Mouse (Mus musculus) hindbrain, postnatal 0 days (tissue): Measurements from ENCODE around the gene Zfp148. TPM values are rescaled to one million over a fixed set of nuclear protein-coding genes. Genes with fewer than 3 reads are reported as not detected.
A peak's percentile ranks its signal among the peaks of the same experiment; 100 is the strongest.

Experiments
- ATAC-seq: fragments of 200-750 bp; cut with Nextera tagmentation; 2 replicates; pipeline ENCODE4 v1.8.0; 2017; ENCODE audit warnings: mild to moderate bottlenecking, moderate TSS enrichment, moderate library complexity
- DNase-seq: peaks from one replicate; pipeline ENCODE4 v3.0.0-alpha.2; 2015; ENCODE audit warnings: low spot score
- H3K27ac ChIP-seq: fragments of 300-500 bp; sonication (generic); 2 replicates; pipeline ENCODE4 v1.5.1; 2014; ENCODE audit warnings: mild to moderate bottlenecking
- H3K27me3 ChIP-seq: fragments of 300-500 bp; sonication (generic); 2 replicates; pipeline ENCODE4 v1.6.1; 2014; ENCODE audit warnings: low read length, mixed read lengths; ENCODE audit not compliant: insufficient read depth
- H3K36me3 ChIP-seq: fragments of 300-500 bp; sonication (generic); 2 replicates; pipeline ENCODE4 v1.6.1; 2014; ENCODE audit warnings: low read length, mixed read lengths; ENCODE audit not compliant: insufficient read depth
- H3K4me1 ChIP-seq: fragments of 300-500 bp; sonication (generic); 2 replicates; pipeline ENCODE4 v1.6.1; 2014; ENCODE audit warnings: antibody characterized with exemption, low read length, mixed read lengths; ENCODE audit not compliant: insufficient read depth
- H3K4me2 ChIP-seq: fragments of 300-500 bp; sonication (generic); 2 replicates; pipeline ENCODE4 v1.6.1; 2014; ENCODE audit warnings: low read depth, mild to moderate bottlenecking, low read length, moderate library complexity, mixed read lengths
- H3K4me3 ChIP-seq: fragments of 300-500 bp; sonication (generic); 2 replicates; pipeline ENCODE4 v1.5.1; 2014; ENCODE audit warnings: low read length
- H3K9ac ChIP-seq: fragments of 300-500 bp; sonication (generic); replicated peaks from 2 replicates; pipeline ENCODE4 v1.6.1; 2014; ENCODE audit warnings: mild to moderate bottlenecking, low read length, moderate library complexity, mixed read lengths
- H3K9me3 ChIP-seq: fragments of 300-500 bp; sonication (generic); 2 replicates; pipeline ENCODE4 v1.6.1; 2016; ENCODE audit warnings: low read length, mixed read lengths
- CTCF ChIP-seq: IDR thresholded peaks from 2 replicates; pipeline ENCODE4 v1.5.1; 2016; ENCODE audit warnings: antibody characterized with exemption, control low read depth, low read depth
- WGBS: fragments of 180-500 bp; shearing (Covaris S2); extraction: QIAGEN DNeasy Blood & Tissue Kit; methylation state at CpG from one replicate; pipeline ENCODE4 v1.1.7; 2014; 5-methylcytosine and 5-hydroxymethylcytosine counted together
- polyA plus RNA-seq: library from polyadenylated mRNA; unstranded; fragments of >200 nt; fragmentation: Nextera tagmentation; extraction: Ambion mirVana; gene quantifications from 2 replicates; pipeline ENCODE4 v1.2.1, GENCODE M21; 2015
- total RNA-seq: library from RNA; depleted of rRNA; stranded (reverse); fragments of >200 nt; gene quantifications from 2 replicates; pipeline ENCODE4 v1.2.3, GENCODE M21; 2014

The Zfp148 gene
- total and polyA plus RNA-seq, 2 experiments from 2014 or later, result 33.6 to 44.4 TPM

GRCm38 (mm10) chr16:33469973-33470372 is 89.3 kb downstream of the Zfp148 start:
- Histone ChIP-seq H3K4me1 (peaks cover 3% of the 10 kb centered on the region; the same call in 1 of the 2 replicates), H3K27me3 (no peaks in the 10 kb centered on the region), H3K9me3 (no peaks in the 10 kb centered on the region), H3K36me3 (0 out of 2 replicates have a peak, but pooled peaks cover 5% of the 10 kb centered on the region), H3K9ac (no peak overlapping the region), H3K4me2 (no peak overlapping the region), H3K27ac (no peak overlapping the region), H3K4me3 (no peak overlapping the region)
- DNase-seq, result no peak
- TF ChIP-seq CTCF, result no peak
- ATAC-seq, result no peak

DNA sequence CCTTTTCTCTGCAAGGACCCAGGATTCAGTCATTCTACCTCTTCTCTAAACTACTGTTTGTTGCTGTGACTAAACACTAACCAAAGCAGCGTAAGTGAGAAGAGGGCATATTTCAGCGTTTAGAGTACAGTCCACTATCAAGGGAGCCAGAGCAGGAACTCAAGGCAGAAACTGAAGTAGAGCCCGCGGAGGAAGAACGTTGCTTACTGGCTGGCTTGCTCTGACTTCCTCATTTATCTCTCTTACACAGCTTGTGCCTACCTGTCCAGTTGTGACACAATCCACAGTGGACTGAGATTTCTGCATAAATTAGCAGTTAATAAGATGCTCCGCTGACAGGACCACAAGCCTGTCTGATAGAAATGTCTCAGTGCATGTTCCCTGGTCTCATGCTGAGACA is 93.7 kb downstream of the Zfp148 start:
- TF ChIP-seq CTCF, result no peak
- no peak overlapping the region for H3K4me2 ChIP-seq
- 83% methylated on average over 6 of the region's 6 CpGs for WGBS
- ATAC-seq (no peak), DNase-seq (no peak)
- H3K4me1 ChIP-seq, result no peaks in the 10 kb centered on the region
- H3K36me3 ChIP-seq, result peaks cover 11% of the 10 kb centered on the region; the same call in 1 of the 2 replicates
- H3K9ac ChIP-seq, result no peak overlapping the region
- no peaks in the 10 kb centered on the region for H3K27me3 ChIP-seq
- no peaks in the 10 kb centered on the region for H3K9me3 ChIP-seq
- H3K27ac ChIP-seq, result no peak overlapping the region
- no peak overlapping the region for H3K4me3 ChIP-seq

DNA sequence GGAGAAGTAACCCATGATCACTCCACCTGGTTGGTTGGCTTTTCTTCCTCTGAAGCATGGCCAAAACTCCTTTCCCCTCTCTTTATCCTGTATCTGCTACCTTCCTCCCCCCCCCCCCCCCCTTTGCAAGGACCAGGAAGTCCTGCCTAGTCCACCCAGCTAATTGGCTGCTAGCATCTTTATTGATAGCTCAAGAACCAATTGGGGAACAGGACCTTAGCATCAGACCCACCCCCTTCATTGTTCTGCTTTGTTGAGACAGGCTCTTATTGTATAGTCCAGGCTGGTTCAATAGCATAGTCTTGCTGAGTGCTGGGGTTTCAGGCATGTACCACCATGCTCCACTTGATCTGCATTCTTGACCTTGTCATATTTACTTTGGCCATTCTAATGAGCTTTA is 99.3 kb downstream of the Zfp148 start:
- Histone ChIP-seq H3K36me3 (peaks cover 7% of the 10 kb centered on the region; the same call in 1 of the 2 replicates), H3K9ac (no peak overlapping the region), H3K4me3 (no peak overlapping the region), H3K27me3 (no peaks in the 10 kb centered on the region), H3K9me3 (no peaks in the 10 kb centered on the region), H3K27ac (no peak overlapping the region), H3K4me1 (no peaks in the 10 kb centered on the region), H3K4me2 (no peak overlapping the region)
- no peak for TF ChIP-seq CTCF
- no peak for ATAC-seq
- no peak for DNase-seq

- H3K27me3 ChIP-seq, result no peaks in the 10 kb centered on the region
- no peaks in the 10 kb centered on the region; the same call in 1 of the 2 replicates for H3K36me3 ChIP-seq
- no peak overlapping the region for H3K4me3 ChIP-seq
- H3K27ac ChIP-seq, result no peak overlapping the region
- WGBS, result 95% methylated on average over 2 of the region's 2 CpGs
- DNase-seq (peak; percentile 28), ATAC-seq (no peak)
- peak; percentile 60 for TF ChIP-seq CTCF
- no peaks in the 10 kb centered on the region for H3K4me1 ChIP-seq
- H3K9ac ChIP-seq, result no peak overlapping the region
- no peak overlapping the region for H3K4me2 ChIP-seq
- H3K9me3 ChIP-seq, result no peaks in the 10 kb centered on the region
Measured at GRCm38 (mm10) chr16:33481148-33481547, 100.5 kb downstream of the Zfp148 start.

GRCm38 (mm10) chr16:33482309-33482708 is 101.7 kb downstream of the Zfp148 start:
- H3K4me1 ChIP-seq, result no peaks in the 10 kb centered on the region
- no peaks in the 10 kb centered on the region for H3K36me3 ChIP-seq
- DNase-seq (no peak), ATAC-seq (no peak)
- no peak overlapping the region for H3K27ac ChIP-seq
- WGBS, result 96% methylated on average over 3 of the region's 3 CpGs
- no peak overlapping the region for H3K4me2 ChIP-seq
- H3K9me3 ChIP-seq, result no peaks in the 10 kb centered on the region
- H3K27me3 ChIP-seq, result no peaks in the 10 kb centered on the region
- no peak overlapping the region for H3K4me3 ChIP-seq
- TF ChIP-seq CTCF, result no peak
- no peak overlapping the region for H3K9ac ChIP-seq

GRCm38 (mm10) chr16:33487709-33488108 is 107.1 kb downstream of the Zfp148 start:
- ATAC-seq (no peak), DNase-seq (no peak)
- Histone ChIP-seq H3K9ac (no peak overlapping the region), H3K9me3 (no peaks in the 10 kb centered on the region), H3K4me3 (no peak overlapping the region), H3K36me3 (no peaks in the 10 kb centered on the region), H3K4me1 (no peaks in the 10 kb centered on the region), H3K27ac (no peak overlapping the region), H3K27me3 (no peaks in the 10 kb centered on the region), H3K4me2 (no peak overlapping the region)
- WGBS, result 68% methylated on average over 4 of the region's 4 CpGs
- no peak for TF ChIP-seq CTCF

DNA sequence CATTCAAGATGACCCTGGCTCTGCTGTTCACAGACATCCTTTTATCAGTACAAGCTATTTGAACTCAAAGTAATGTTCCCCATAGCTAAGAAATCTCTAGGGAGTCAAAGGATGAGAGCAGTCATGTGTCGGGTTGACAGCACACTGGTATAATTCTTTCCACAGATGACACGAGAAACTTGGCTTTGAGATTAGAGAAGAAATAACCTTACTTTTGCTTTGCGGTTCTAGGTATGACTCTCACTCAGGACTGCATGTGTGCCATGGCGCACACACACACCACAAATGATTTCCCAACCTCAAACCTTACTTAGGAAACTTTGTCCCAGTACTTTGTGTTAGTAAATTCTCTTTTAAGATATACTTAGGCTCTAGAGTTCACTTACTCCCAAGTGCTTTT is 113.7 kb downstream of the Zfp148 start:
- H3K27me3 ChIP-seq, result no peaks in the 10 kb centered on the region
- DNase-seq (no peak), ATAC-seq (no peak)
- H3K9me3 ChIP-seq, result no peaks in the 10 kb centered on the region
- TF ChIP-seq CTCF, result no peak
- H3K36me3 ChIP-seq, result peaks cover 11% of the 10 kb centered on the region
- no peak overlapping the region for H3K4me3 ChIP-seq
- no peaks in the 10 kb centered on the region for H3K4me1 ChIP-seq
- no peak overlapping the region for H3K4me2 ChIP-seq
- WGBS, result 90% methylated on average over 4 of the region's 4 CpGs
- H3K9ac ChIP-seq, result no peak overlapping the region
- no peak overlapping the region for H3K27ac ChIP-seq
